Mouse (Mus musculus): ENCODE data around the gene Dhdds. TPM values are rescaled to one million over a fixed set of nuclear protein-coding genes. Genes with fewer than 3 reads are reported as not detected.

The Dhdds gene
- polyA plus RNA-seq, 2 experiments = 13.3 to 16.8 TPM

GRCm38 (mm10) chr4:133962566-133962965 lies 38.2 kb downstream of the Dhdds start:
- Histone ChIP-seq H3K9ac (replicated peaks) (no peak overlapping the region), H3K4me1 (replicated peaks; ENCODE audit: control insufficient read depth in 2 of 2, insufficient read depth in 2 of 2, low read length in 1 of 2) (peaks cover 8 to 9% of the 10 kb centered on the region in 2 experiments; a peak in 3 of 4 replicates), H3K4me2 (ENCODE audit: low read depth) (no peak overlapping the region), H3K27ac (no peak overlapping the region), H3K27me3 (ENCODE audit: control insufficient read depth, insufficient read depth, low read length) (no peaks in the 10 kb centered on the region), H3K9me3 (ENCODE audit: control insufficient read depth, low read length) (no peaks in the 10 kb centered on the region), H3K36me3 (replicated peaks; ENCODE audit: control insufficient read depth, insufficient read depth, low read depth) (peaks cover 30% of the 10 kb centered on the region), H3K4me3 (ENCODE audit: insufficient read depth in 1 of 2, low read depth in 2 of 2, low read length in 2 of 2) (no peak overlapping the region)
- no peak for DNase-seq (ENCODE audit: low read depth in 3 of 3, low spot score in 3 of 3)
- WGBS (ENCODE audit: insufficient replicate concordance) = 80% methylated on average over 7 of the region's 7 CpGs
- ATAC-seq (ENCODE audit: insufficient read depth) = no peak
- TF ChIP-seq CTCF (IDR thresholded peaks at IDR 0.05; ENCODE audit: low read depth) = no peak
- TF ChIP-seq EP300 (IDR thresholded peaks at IDR 0.05; ENCODE audit: low read depth) = no peak

GRCm38 (mm10) chr4:133958884-133959283 lies 41.8 kb downstream of the Dhdds start:
- Histone ChIP-seq H3K9ac (replicated peaks) (no peak overlapping the region), H3K9me3 (ENCODE audit: control insufficient read depth, low read length) (no peaks in the 10 kb centered on the region), H3K27ac (no peak overlapping the region), H3K36me3 (replicated peaks; ENCODE audit: control insufficient read depth, insufficient read depth, low read depth) (peaks cover 7% of the 10 kb centered on the region), H3K4me1 (replicated peaks; ENCODE audit: control insufficient read depth in 2 of 2, insufficient read depth in 2 of 2, low read length in 1 of 2) (no peaks in the 10 kb centered on the region), H3K27me3 (ENCODE audit: control insufficient read depth, insufficient read depth, low read length) (no peaks in the 10 kb centered on the region), H3K4me2 (ENCODE audit: low read depth) (no peak overlapping the region), H3K4me3 (ENCODE audit: insufficient read depth in 1 of 2, low read depth in 2 of 2, low read length in 2 of 2) (no peak overlapping the region)
- ATAC-seq (ENCODE audit: insufficient read depth) (no peak), DNase-seq (ENCODE audit: low read depth in 3 of 3, low spot score in 3 of 3) (no peak)
- 48% methylated on average over 1 of the region's 1 CpGs for WGBS (ENCODE audit: insufficient replicate concordance)
- TF ChIP-seq CTCF (IDR thresholded peaks at IDR 0.05; ENCODE audit: low read depth) (no peak), EP300 (IDR thresholded peaks at IDR 0.05; ENCODE audit: low read depth) (no peak)

DNA sequence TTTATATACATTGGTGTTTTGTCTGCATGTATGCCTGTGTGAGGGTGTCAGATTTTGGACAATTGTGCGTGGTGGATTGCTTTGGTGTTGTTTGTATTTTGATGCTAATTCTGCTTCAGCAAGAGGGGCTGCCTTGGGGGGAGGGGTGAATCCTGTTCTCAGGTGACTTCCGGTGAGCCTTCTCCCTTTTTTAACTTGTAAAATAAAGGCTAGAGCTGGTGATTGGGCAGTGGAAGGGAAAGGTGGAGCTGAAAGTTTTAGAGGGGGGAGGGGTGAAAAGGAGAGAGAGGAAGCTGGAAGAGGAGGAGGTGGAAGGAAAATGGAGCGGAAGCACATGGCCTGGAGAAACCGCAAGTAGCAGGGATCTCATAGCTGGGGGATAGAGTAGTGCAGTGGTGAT lies 44.4 kb downstream of the Dhdds start:
- WGBS (ENCODE audit: insufficient replicate concordance) = 60% methylated on average over 4 of the region's 4 CpGs
- TF ChIP-seq CTCF (IDR thresholded peaks at IDR 0.05; ENCODE audit: low read depth) (no peak), EP300 (IDR thresholded peaks at IDR 0.05; ENCODE audit: low read depth) (no peak)
- Histone ChIP-seq H3K4me3 (ENCODE audit: insufficient read depth in 1 of 2, low read depth in 2 of 2, low read length in 2 of 2) (no peak overlapping the region), H3K4me1 (replicated peaks; ENCODE audit: control insufficient read depth in 2 of 2, insufficient read depth in 2 of 2, low read length in 1 of 2) (no peaks in the 10 kb centered on the region), H3K27me3 (ENCODE audit: control insufficient read depth, insufficient read depth, low read length) (no peaks in the 10 kb centered on the region), H3K4me2 (ENCODE audit: low read depth) (no peak overlapping the region), H3K27ac (no peak overlapping the region), H3K9me3 (ENCODE audit: control insufficient read depth, low read length) (no peaks in the 10 kb centered on the region), H3K36me3 (replicated peaks; ENCODE audit: control insufficient read depth, insufficient read depth, low read depth) (no peaks in the 10 kb centered on the region), H3K9ac (replicated peaks) (no peak overlapping the region)
- no peak for DNase-seq (ENCODE audit: low read depth in 3 of 3, low spot score in 3 of 3)
- ATAC-seq (ENCODE audit: insufficient read depth) = no peak

- TF ChIP-seq EP300 (IDR thresholded peaks at IDR 0.05; ENCODE audit: low read depth) = no peak
- no peak for TF ChIP-seq CTCF (IDR thresholded peaks at IDR 0.05; ENCODE audit: low read depth)
- no peaks in the 10 kb centered on the region for H3K27me3 ChIP-seq (ENCODE audit: control insufficient read depth, insufficient read depth, low read length)
- H3K4me1 ChIP-seq (replicated peaks; ENCODE audit: control insufficient read depth in 2 of 2, insufficient read depth in 2 of 2, low read length in 1 of 2) = no peaks in the 10 kb centered on the region; a peak in 1 of 4 replicates
- ATAC-seq (ENCODE audit: insufficient read depth) = no peak
- H3K9ac ChIP-seq (replicated peaks) = no peak overlapping the region
- no peaks in the 10 kb centered on the region for H3K36me3 ChIP-seq (replicated peaks; ENCODE audit: control insufficient read depth, insufficient read depth, low read depth)
- no peak overlapping the region for H3K27ac ChIP-seq
- H3K4me2 ChIP-seq (ENCODE audit: low read depth) = no peak overlapping the region
- 40% methylated on average over 4 of the region's 4 CpGs for WGBS (ENCODE audit: insufficient replicate concordance)
- no peak for DNase-seq (ENCODE audit: low read depth in 3 of 3, low spot score in 3 of 3)
- H3K4me3 ChIP-seq (ENCODE audit: insufficient read depth in 1 of 2, low read depth in 2 of 2, low read length in 2 of 2) = no peak overlapping the region
- no peaks in the 10 kb centered on the region for H3K9me3 ChIP-seq (ENCODE audit: control insufficient read depth, low read length)
Observed at GRCm38 (mm10) chr4:133946736-133947135, 54.0 kb downstream of the Dhdds start.

- no peaks in the 10 kb centered on the region for H3K9me3 ChIP-seq (ENCODE audit: control insufficient read depth, low read length)
- peaks cover 0 to 4% of the 10 kb centered on the region in 2 experiments; a peak in 1 of 4 replicates for H3K4me1 ChIP-seq (replicated peaks; ENCODE audit: control insufficient read depth in 2 of 2, insufficient read depth in 2 of 2, low read length in 1 of 2)
- H3K27me3 ChIP-seq (ENCODE audit: control insufficient read depth, insufficient read depth, low read length) = no peaks in the 10 kb centered on the region
- TF ChIP-seq EP300 (IDR thresholded peaks at IDR 0.05; ENCODE audit: low read depth) = no peak
- TF ChIP-seq CTCF (IDR thresholded peaks at IDR 0.05; ENCODE audit: low read depth) = no peak
- DNase-seq (ENCODE audit: low read depth in 3 of 3, low spot score in 3 of 3) = no peak
- H3K4me3 ChIP-seq (ENCODE audit: insufficient read depth in 1 of 2, low read depth in 2 of 2, low read length in 2 of 2) = no peak overlapping the region
- 64% methylated on average over 3 of the region's 3 CpGs for WGBS (ENCODE audit: insufficient replicate concordance)
- no peak overlapping the region for H3K4me2 ChIP-seq (ENCODE audit: low read depth)
- H3K27ac ChIP-seq = no peak overlapping the region
- H3K36me3 ChIP-seq (replicated peaks; ENCODE audit: control insufficient read depth, insufficient read depth, low read depth) = no peaks in the 10 kb centered on the region
- ATAC-seq (ENCODE audit: insufficient read depth) = no peak
- H3K9ac ChIP-seq (replicated peaks) = no peak overlapping the region
Observed at GRCm38 (mm10) chr4:133943791-133944190, 56.9 kb downstream of the Dhdds start.
